Mouse (Mus musculus) liver, embryonic 15.5 days (tissue): ENCODE results near the gene Lpcat3. TPM values are rescaled to one million over a fixed set of nuclear protein-coding genes. Genes with fewer than 3 reads are reported as not detected.

Experiments
- ATAC-seq: fragments of 200-750 bp; cut with Nextera tagmentation; 2 replicates; pipeline ENCODE4 v1.8.0; 2017; ENCODE audit warnings: moderate number of reproducible peaks, mild to moderate bottlenecking, moderate library complexity; ENCODE audit not compliant: insufficient read depth
- H3K27ac ChIP-seq: fragments of 300-500 bp; sonication (generic); replicated peaks from 2 replicates; pipeline ENCODE4 v1.5.1; 2015; ENCODE audit warnings: mild to moderate bottlenecking, inconsistent platforms
- H3K27me3 ChIP-seq: fragments of 300-500 bp; sonication (generic); 2 replicates; pipeline ENCODE4 v1.6.1; 2015; ENCODE audit warnings: mild to moderate bottlenecking, inconsistent platforms
- H3K36me3 ChIP-seq: fragments of 300-500 bp; sonication (generic); replicated peaks from 2 replicates; pipeline ENCODE4 v1.6.1; 2015; ENCODE audit warnings: moderate library complexity, mild to moderate bottlenecking, inconsistent platforms
- H3K4me1 ChIP-seq: fragments of 300-500 bp; sonication (generic); replicated peaks from 2 replicates; pipeline ENCODE4 v1.6.1; 2015; ENCODE audit warnings: inconsistent platforms
- H3K4me2 ChIP-seq: fragments of 300-500 bp; sonication (generic); 2 replicates; pipeline ENCODE4 v1.6.1; 2015; ENCODE audit warnings: moderate library complexity, mild to moderate bottlenecking, inconsistent platforms
- H3K4me3 ChIP-seq: fragments of 300-500 bp; sonication (generic); replicated peaks from 2 replicates; pipeline ENCODE4 v1.5.1; 2015; ENCODE audit warnings: mild to moderate bottlenecking, inconsistent platforms
- H3K9ac ChIP-seq: fragments of 300-500 bp; sonication (generic); 2 replicates; pipeline ENCODE4 v1.6.1; 2015; ENCODE audit warnings: moderate library complexity, mild to moderate bottlenecking, inconsistent platforms
- H3K9me3 ChIP-seq: fragments of 300-500 bp; sonication (generic); replicated peaks from 2 replicates; pipeline ENCODE4 v1.6.1; 2016; ENCODE audit warnings: inconsistent platforms
- WGBS: fragments of 180-500 bp; shearing (Covaris S2); methylation state at CpG from one replicate; pipeline ENCODE4 v1.1.7; 2015; ENCODE audit warnings: mixed read lengths; ENCODE audit not compliant: insufficient replicate concordance; 5-methylcytosine and 5-hydroxymethylcytosine counted together
- polyA plus RNA-seq: library from polyadenylated mRNA; unstranded; fragments of >200 nt; fragmentation: Nextera tagmentation; extraction: Ambion mirVana; gene quantifications from 2 replicates; pipeline ENCODE4 v1.2.1, GENCODE M21; 2015

Lpcat3 gene
- polyA plus RNA-seq, 1 experiment from 2014 or later: 82.0 TPM

DNA sequence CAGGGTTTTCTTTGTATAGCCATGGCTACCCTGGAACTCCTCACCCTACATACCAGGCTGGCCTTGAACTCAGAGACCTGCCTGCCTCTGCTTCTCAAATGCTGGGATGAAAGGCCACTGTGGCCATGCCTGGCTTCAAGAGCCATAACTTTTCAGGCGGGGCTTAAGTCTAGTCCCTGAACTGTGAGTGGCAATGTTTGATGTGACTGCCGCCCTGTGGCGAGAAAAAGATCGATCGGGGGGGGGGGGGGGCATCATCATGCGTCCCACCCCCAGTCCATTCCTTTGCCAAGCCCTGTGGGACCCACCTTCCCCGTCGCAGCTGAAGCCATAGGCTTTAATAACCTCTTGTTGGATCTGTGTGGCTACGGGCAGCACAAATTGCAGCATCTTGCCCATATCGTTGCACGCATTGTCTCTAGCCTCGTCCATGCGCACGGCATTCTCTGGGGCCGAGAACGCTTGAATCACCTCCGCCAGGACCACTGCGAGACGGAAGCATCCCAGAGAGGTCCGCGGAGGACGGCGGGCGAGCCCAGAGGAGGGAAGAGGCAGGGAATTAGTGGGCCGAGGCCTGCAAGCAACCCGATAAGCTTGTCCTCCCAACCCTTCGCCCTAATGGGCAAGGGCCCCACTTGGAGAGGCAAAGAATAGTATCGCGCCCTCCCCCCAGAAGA is 77.5 kb downstream of the Lpcat3 start:
- H3K27ac ChIP-seq: peak overlapping the region; percentile 97
- peaks cover 50% of the 10 kb centered on the region for H3K4me1 ChIP-seq
- H3K4me2 ChIP-seq: peak overlapping the region; percentile 98
- H3K36me3 ChIP-seq: no peaks in the 10 kb centered on the region
- H3K4me3 ChIP-seq: peak overlapping the region; percentile 65
- no peaks in the 10 kb centered on the region for H3K9me3 ChIP-seq
- no peak; the same call in 1 of the 2 replicates for ATAC-seq
- WGBS: under 1% methylated on average over 29 of the region's 29 CpGs
- no peaks in the 10 kb centered on the region for H3K27me3 ChIP-seq
- H3K9ac ChIP-seq: peak overlapping the region; percentile 79

DNA sequence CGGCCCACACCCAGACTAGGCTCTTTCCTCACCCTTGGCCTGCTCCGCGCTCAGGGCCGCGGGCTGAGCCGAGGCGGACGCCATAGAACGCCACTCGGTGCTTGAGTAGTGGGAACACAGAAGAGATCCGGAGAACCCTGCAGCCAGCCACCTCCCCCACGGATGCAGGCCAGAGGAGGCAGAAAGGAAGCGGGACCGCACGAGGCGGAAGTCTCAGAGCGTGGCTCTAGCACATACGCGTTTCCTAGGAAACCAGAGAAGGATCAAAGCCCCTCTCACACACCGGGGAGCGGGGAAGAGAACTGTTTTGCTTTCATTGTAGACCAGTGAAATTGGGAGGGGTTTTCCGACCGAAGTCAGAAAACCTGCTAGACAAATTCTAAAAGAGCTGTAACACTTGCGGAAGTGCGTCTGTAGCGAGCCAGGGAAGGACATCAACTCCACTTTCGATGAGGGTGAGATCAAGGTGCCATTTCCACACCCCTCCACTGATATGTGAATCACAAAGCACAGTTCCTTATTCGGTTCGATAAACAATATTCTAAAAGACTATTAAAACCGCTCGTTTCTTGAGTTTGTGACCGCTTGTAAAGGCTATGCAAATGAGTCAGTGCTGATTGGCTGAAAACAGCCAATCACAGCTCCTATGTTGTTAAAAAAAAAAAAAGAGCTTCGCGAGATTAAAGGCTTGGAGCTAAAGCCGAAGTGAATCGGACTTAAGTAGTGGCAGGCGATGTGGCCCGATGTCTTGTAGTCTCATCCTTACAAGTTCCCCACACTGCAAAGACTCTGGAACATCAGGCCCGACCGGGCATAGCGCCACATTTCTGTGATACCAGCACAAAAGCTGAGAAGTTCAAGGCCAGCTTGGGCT is 78.3 kb downstream of the Lpcat3 start, which contains the start of gene Grcc10:
TSS of gene Grcc10 (minus strand) at position 487 of the 874 bp plus-strand sequence.
- Histone ChIP-seq H3K36me3 (no peaks in the 10 kb centered on the region), H3K4me1 (peaks cover 56% of the 10 kb centered on the region), H3K9ac (peak within 1 kb of the TSS; percentile 79), H3K4me2 (peak within 1 kb of the TSS; percentile 98), H3K9me3 (no peaks in the 10 kb centered on the region), H3K27ac (peak within 1 kb of the TSS; percentile 97), H3K4me3 (peak within 1 kb of the TSS; percentile 65), H3K27me3 (no peaks in the 10 kb centered on the region)
- WGBS: under 1% methylated on average over 41 of the region's 41 CpGs
- ATAC-seq: peak; percentile 73

DNA sequence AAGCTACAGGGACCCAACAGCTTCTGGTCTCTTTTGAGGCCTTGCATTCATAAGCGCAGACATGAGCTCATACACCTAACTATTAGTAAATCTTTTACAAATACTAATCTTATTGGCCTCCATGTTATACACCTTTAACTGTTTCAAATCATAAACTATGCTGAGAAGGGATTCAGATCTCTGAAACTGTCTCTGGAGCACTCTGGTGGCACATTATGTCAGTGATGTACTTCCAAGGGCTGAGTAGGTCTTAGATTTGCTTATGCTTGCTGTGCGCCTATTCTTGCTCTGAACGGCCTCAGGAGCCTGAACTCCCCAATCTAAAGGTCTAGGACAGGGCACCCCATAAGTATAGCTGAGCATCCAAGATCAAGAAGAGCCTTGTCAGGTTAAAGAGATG is 79.0 kb downstream of the Lpcat3 start:
- peak overlapping the region; percentile 65 for H3K4me3 ChIP-seq
- 83% methylated on average over 3 of the region's 3 CpGs for WGBS
- peak overlapping the region; percentile 98 for H3K4me2 ChIP-seq
- H3K4me1 ChIP-seq: peaks cover 63% of the 10 kb centered on the region
- H3K9me3 ChIP-seq: no peaks in the 10 kb centered on the region
- H3K27me3 ChIP-seq: no peaks in the 10 kb centered on the region
- H3K9ac ChIP-seq: peak overlapping the region; percentile 79
- no peak for ATAC-seq
- peak overlapping the region; percentile 97 for H3K27ac ChIP-seq
- no peaks in the 10 kb centered on the region for H3K36me3 ChIP-seq

DNA sequence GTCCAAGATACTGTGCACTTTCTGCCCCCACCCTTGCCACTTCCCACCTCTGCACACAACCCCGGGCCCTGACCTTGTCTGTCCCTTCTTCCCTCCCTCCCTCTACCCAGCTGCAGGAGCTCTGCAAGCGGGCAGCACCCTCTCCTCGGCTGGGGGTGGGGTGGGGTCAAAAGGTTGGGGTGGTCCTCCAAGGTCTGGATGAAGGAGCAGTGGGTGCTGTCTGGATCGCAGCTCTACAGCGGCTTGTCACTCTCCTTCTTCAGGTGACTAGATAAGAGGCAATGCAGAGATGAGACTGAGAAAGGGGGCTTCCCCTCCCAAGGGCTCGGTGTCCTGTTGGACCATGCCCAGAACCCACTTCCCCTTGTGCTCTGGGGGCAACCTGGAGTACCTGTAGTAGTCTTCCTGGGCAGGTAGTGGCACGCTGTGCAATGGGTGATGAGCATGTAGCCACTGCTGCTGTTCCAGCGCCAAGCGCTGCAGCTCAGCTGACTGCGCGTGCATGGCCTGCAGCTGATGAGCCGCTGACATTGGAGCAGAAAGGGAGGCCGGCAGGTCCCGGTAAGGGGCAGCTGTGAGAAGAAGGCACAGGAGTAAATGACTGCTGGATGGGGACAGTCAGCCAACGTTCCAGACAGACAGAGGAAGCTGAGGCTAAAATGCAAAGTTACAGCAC is 80.2 kb downstream of the Lpcat3 start:
- H3K27me3 ChIP-seq: no peaks in the 10 kb centered on the region
- WGBS: 80% methylated on average over 15 of the region's 15 CpGs
- H3K27ac ChIP-seq: no peak overlapping the region
- H3K4me3 ChIP-seq: no peak overlapping the region
- no peaks in the 10 kb centered on the region for H3K36me3 ChIP-seq
- no peak overlapping the region for H3K4me2 ChIP-seq
- ATAC-seq: no peak
- no peak overlapping the region for H3K9ac ChIP-seq
- no peaks in the 10 kb centered on the region for H3K9me3 ChIP-seq
- peaks cover 58% of the 10 kb centered on the region for H3K4me1 ChIP-seq

DNA sequence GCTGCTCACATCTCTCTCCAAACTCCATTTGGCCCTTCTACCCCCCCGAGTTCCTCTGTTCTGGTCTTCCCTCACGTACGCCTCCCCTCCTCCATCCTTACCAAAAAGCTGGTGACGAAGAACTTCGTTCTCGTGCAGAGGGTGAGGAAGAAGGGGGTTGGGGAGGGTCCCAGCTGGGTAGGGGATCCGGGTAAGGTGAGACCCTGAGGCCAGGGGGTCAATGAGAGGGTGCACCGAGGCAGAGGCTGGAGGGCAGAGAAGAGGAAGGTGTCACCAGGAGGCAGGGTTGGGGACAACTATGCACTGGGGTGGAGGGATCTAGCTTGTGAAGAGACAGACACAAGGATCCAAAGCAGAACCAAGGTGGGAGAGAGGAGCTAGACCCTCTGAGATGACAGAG is 80.8 kb downstream of the Lpcat3 start:
- no peak for ATAC-seq
- Histone ChIP-seq H3K36me3 (no peaks in the 10 kb centered on the region), H3K4me3 (no peak overlapping the region), H3K4me1 (peaks cover 52% of the 10 kb centered on the region), H3K9ac (no peak overlapping the region), H3K4me2 (no peak overlapping the region), H3K27ac (no peak overlapping the region), H3K9me3 (no peaks in the 10 kb centered on the region), H3K27me3 (no peaks in the 10 kb centered on the region)
- 78% methylated on average over 8 of the region's 8 CpGs for WGBS

DNA sequence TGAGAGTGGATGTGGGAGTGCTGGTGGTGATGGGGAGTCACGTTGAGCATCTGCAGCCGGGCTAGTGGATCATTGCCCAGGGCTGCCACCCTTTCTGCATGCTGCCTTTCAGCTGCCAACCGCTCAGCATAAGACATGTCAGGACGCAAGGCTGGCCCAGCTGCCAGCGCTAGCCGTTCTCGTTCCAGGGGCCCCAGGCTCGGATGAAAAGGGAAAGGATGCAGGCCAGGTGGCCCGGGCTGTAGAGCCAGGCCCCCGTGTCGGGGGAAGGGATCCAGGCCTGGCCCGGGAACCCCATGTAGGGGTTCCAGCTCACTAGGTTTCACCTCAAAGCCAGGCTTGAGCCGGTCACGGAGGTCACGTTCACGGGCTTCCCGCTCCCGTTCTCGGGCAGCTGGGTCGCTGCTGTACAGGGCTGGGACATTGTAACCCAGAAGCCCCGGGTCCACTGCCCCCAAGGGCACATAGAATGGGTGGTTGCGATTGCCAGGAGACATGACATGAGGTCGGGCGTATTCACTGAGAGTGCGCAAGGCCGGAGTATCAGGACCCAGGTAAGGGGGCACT is 82.0 kb downstream of the Lpcat3 start:
- Histone ChIP-seq H3K4me2 (peak overlapping the region; percentile 100), H3K27ac (peak overlapping the region; percentile 54), H3K27me3 (no peaks in the 10 kb centered on the region), H3K9ac (peak overlapping the region; percentile 92; the same call in 1 of the 2 replicates), H3K4me1 (peaks cover 40% of the 10 kb centered on the region), H3K4me3 (peak overlapping the region; percentile 71), H3K9me3 (no peaks in the 10 kb centered on the region), H3K36me3 (no peaks in the 10 kb centered on the region)
- 65% methylated on average over 26 of the region's 26 CpGs for WGBS
- ATAC-seq: no peak

DNA sequence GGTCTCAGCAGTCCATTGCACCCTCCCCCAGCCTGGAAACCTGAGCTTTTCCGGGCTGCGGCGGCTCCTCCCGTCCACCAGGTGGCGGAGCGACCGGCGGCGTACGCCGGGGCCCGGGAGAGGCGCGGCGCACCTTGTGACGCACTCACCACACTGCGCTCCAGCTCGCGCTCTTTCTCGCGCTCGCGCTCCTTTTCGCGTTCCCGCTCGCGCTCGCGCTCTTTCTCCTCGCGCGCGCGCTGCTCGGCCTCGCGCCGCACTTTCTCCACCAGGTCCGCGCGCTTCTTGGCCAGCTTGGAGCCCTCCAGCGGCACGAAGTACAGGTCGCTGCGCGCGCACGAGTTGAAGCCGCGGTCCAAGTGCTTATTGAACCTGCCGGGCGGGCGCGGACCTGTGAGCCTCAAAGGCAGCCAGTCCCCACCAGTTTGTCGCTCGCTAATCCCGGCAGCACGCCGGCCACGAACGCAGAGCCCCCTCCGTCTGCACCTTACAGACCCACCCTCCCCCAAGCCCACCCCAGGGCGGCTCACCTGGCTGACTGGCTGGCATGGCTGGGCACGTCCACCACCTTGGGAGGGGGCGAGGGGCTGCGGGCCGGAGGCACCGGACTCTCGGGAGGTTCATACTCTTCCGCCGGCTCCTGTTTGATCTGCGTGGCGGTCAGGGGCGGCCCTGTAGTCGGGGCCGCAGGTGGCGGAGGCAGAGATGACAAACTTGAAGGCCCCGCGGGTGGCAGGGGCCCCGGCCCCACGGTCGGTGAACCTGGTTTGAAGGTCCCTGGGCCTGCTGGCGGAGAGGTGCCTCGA is 82.9 kb downstream of the Lpcat3 start:
- Histone ChIP-seq H3K36me3 (no peaks in the 10 kb centered on the region), H3K27me3 (no peaks in the 10 kb centered on the region; the same call in 1 of the 2 replicates), H3K9me3 (no peaks in the 10 kb centered on the region), H3K9ac (peak overlapping the region; percentile 92), H3K27ac (peak overlapping the region; percentile 87), H3K4me2 (peak overlapping the region; percentile 100), H3K4me3 (peak overlapping the region; percentile 71), H3K4me1 (peaks cover 31% of the 10 kb centered on the region)
- peak; percentile 79 for ATAC-seq
- WGBS: under 1% methylated on average over 85 of the region's 85 CpGs

DNA sequence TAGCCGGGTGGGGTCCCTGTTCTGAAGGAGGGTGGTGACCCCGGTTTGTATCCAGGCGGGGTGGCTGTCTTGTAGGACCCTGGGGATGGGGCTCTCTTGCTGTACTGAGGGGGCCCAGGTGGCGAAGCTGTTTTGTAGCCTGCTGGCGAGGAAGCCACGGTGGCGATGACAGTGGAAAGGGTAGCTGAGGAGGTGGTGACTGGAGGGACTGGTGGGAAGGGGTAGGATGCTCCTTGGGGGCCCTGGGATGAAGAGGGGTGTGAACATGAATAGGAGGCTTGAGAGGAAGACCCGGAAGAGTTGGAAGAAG is 83.4 kb downstream of the Lpcat3 start:
- ATAC-seq: no peak
- H3K4me1 ChIP-seq: peaks cover 28% of the 10 kb centered on the region
- H3K27me3 ChIP-seq: no peaks in the 10 kb centered on the region; the same call in 1 of the 2 replicates
- peak overlapping the region; percentile 87 for H3K27ac ChIP-seq
- peak overlapping the region; percentile 100 for H3K4me2 ChIP-seq
- no peaks in the 10 kb centered on the region for H3K9me3 ChIP-seq
- 24% methylated on average over 8 of the region's 8 CpGs for WGBS
- peak overlapping the region; percentile 92 for H3K9ac ChIP-seq
- H3K36me3 ChIP-seq: no peaks in the 10 kb centered on the region
- H3K4me3 ChIP-seq: peak overlapping the region; percentile 71

DNA sequence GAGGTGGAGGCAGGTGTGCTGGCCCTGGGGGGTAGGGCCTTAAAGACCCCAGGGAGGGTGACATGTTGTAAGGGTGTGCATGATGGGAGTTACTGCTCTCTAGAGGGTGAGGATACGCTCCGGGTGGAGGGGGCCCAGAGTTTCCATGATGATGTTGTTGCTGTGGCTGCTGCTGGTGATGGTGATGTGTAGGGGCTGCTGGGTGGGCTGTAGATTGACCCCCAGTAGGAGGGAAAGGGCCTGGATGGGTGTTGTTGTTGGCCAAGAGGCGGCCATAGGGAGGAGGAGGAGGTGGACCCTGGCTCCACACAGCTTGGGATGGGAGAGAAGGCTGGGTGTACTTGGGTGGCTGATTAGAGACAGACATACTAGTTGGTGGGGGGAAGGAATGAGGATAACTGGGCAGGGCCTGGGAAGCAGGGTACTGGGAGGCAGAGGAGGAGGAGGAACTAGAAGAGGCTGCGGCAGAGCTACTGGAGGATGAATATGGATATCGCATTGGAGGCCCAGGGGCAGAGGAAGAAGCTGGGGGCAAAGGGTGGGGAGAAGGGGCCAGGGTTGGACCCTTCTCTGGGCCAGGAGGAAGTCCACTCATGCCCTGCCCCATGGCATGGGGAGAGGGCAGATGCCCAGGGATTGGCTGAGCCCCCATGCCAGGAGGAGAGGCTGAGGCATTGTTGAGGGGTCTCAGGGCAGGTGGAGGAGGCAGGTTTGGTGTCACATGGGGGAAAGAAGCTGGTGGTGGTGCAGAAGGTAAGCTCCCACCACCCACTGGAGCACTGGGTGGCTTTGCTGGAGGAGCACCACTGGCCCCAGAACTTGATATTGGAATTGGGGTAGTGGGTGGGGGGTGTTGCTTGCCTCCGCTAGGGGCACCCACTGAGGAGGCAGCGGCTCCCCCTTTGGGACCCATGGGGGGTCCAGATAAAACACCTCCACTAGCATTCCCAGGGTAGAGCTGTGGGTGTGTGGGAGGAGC is 84.1 kb downstream of the Lpcat3 start:
- Histone ChIP-seq H3K27me3 (no peaks in the 10 kb centered on the region; the same call in 1 of the 2 replicates), H3K9ac (no peak overlapping the region), H3K9me3 (no peaks in the 10 kb centered on the region), H3K4me2 (peak overlapping the region; percentile 100), H3K4me1 (peaks cover 22% of the 10 kb centered on the region), H3K36me3 (no peaks in the 10 kb centered on the region), H3K4me3 (peak overlapping the region; percentile 71; the same call in 1 of the 2 replicates), H3K27ac (no peak overlapping the region)
- no peak for ATAC-seq
- WGBS: 77% methylated on average over 7 of the region's 7 CpGs
